Mouse (Mus musculus) forebrain, embryonic 11.5 days (tissue): ENCODE measurements at regions not wholly inside any gene's neighbourhood (a gene's known extent, or its start where the extent isn't known, plus 50 kb on each side); places are given as distances from the start of the nearest gene placed in this dataset.

Experiments used
- ATAC-seq: fragments of 200-750 bp; cut with Nextera tagmentation; replicated peaks from 2 replicates; pipeline ENCODE4 v1.8.0; 2017; ENCODE audit warnings: moderate TSS enrichment; ENCODE audit not compliant: low FRiP score
- DNase-seq: peaks from one replicate; pipeline ENCODE4 v3.0.0-alpha.2; 2017; ENCODE audit warnings: low spot score
- H3K27ac ChIP-seq: fragments of 300-500 bp; sonication (generic); 2 replicates; pipeline ENCODE4 v1.5.1; 2014; ENCODE audit warnings: low read depth, low read length
- H3K27me3 ChIP-seq: fragments of 300-500 bp; sonication (generic); 2 replicates; pipeline ENCODE4 v1.6.1; 2014; ENCODE audit warnings: mild to moderate bottlenecking, low read length, mixed read lengths; ENCODE audit not compliant: control insufficient read depth, insufficient read depth
- H3K36me3 ChIP-seq: fragments of 300-500 bp; sonication (generic); 2 replicates; pipeline ENCODE4 v1.6.1; 2014; ENCODE audit warnings: mild to moderate bottlenecking, low read length, moderate library complexity, mixed read lengths; ENCODE audit not compliant: control insufficient read depth, insufficient read depth
- H3K4me1 ChIP-seq: fragments of 300-500 bp; sonication (generic); replicated peaks from 2 replicates; pipeline ENCODE4 v1.6.1; 2014; ENCODE audit warnings: low read length, mixed read lengths; ENCODE audit not compliant: control insufficient read depth, insufficient read depth
- H3K4me2 ChIP-seq: fragments of 300-500 bp; sonication (generic); 2 replicates; pipeline ENCODE4 v1.6.1; 2014; ENCODE audit warnings: low read depth, mild to moderate bottlenecking, low read length, moderate library complexity, mixed read lengths; ENCODE audit not compliant: severe bottlenecking
- H3K4me3 ChIP-seq: fragments of 300-500 bp; sonication (generic); 2 replicates; pipeline ENCODE4 v1.5.1; 2014; ENCODE audit warnings: low read depth, low read length
- H3K9ac ChIP-seq: fragments of 300-500 bp; sonication (generic); 2 replicates; pipeline ENCODE4 v1.6.1; 2014; ENCODE audit warnings: low read length
- H3K9me3 ChIP-seq: fragments of 300-500 bp; sonication (generic); 2 replicates; pipeline ENCODE4 v1.6.1; 2016; ENCODE audit warnings: low read length, mixed read lengths; ENCODE audit not compliant: control insufficient read depth
- WGBS: fragments of 180-500 bp; shearing (Covaris S2); extraction: QIAGEN DNeasy Blood & Tissue Kit; methylation state at CpG from one replicate; pipeline ENCODE4 v1.1.7; 2014; 5-methylcytosine and 5-hydroxymethylcytosine counted together

DNA sequence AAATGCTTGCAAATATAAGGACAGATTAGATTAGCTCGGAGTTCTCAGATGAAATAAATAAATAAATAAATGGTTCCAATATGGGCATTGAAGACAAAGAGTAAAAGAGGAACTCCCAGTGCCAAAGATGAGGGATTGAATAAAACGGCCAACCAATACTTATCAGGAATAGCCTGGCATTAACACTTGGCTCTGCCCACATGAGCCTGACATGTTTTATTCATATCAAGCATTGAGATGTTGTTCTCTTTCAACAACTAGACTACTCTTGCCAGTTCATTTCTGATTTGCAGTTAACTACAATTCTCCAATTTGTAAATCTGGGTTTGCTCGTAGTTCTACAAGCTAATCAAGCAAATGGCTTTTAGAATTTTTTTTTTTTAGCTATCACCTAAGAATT, 546.4 kb downstream of the Efnb2 start:
- 88% methylated on average over 3 of the region's 3 CpGs for WGBS
- no peak overlapping the region for H3K4me2 ChIP-seq
- no peak overlapping the region for H3K9ac ChIP-seq
- no peak for DNase-seq
- H3K4me1 ChIP-seq = no peaks in the 10 kb centered on the region
- no peaks in the 10 kb centered on the region for H3K36me3 ChIP-seq
- H3K27me3 ChIP-seq = no peaks in the 10 kb centered on the region
- H3K27ac ChIP-seq = no peak overlapping the region
- H3K4me3 ChIP-seq = no peak overlapping the region
- ATAC-seq = no peak
- H3K9me3 ChIP-seq = no peaks in the 10 kb centered on the region

DNA sequence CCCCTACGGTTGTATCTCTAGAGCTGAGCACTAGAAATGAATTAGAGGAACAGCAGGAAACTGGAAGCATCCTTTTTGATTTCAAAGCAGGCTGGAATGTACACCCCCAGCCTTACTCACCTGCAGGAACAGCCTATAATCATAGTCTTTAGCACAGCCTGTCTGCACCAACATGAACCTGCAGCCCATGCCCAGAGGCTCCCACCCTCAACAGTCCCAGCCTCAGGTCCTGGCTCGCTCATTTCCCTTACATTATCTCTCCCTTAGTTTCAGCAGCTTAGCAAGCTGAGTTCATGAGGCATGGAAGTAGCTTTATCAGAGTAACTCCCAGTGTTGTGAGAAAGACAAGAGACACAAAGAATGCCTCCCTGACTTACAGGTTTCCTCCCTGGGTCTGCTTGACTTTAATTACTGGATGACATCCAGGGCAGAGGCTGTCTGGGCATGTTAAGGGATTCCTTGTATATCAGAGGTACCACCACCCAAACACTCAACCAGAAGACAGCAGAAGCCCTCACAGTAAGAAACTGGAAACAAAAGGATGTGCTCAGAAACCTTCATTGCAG, 551.2 kb downstream of the Efnb2 start:
- H3K27ac ChIP-seq = no peak overlapping the region
- 80% methylated on average over 2 of the region's 2 CpGs for WGBS

DNA sequence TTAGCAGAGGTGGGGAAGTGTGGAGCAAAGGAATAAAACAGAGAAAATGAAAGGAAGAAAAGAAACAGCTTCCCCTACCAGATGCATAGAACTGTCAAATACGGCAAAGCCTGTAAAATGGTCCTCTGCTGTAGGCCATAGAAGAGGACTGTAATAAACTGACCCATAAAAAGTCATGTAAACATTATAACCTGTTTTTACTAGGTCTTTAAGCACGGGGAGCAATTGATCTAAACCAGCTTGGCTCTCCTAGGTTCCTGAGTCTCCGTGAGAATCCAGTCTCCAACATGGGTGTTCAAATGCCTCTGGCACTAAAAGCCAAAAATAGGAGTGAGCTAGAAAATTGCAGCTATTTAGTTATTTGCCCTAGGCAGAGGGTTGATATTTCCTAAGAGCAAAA, 557.5 kb downstream of the Efnb2 start:
- Histone ChIP-seq H3K4me1 (no peaks in the 10 kb centered on the region), H3K4me2 (no peak overlapping the region), H3K9ac (no peak overlapping the region), H3K4me3 (no peak overlapping the region), H3K36me3 (no peaks in the 10 kb centered on the region), H3K27ac (no peak overlapping the region), H3K27me3 (no peaks in the 10 kb centered on the region), H3K9me3 (no peaks in the 10 kb centered on the region)
- WGBS = 81% methylated on average over 3 of the region's 3 CpGs
- DNase-seq (no peak), ATAC-seq (no peak)

More for the DNA sequence above, 551.2 kb downstream of the Efnb2 start:
- Histone ChIP-seq H3K4me2 (no peak overlapping the region), H3K36me3 (no peaks in the 10 kb centered on the region), H3K4me1 (no peaks in the 10 kb centered on the region), H3K9me3 (no peaks in the 10 kb centered on the region), H3K27me3 (no peaks in the 10 kb centered on the region), H3K4me3 (no peak overlapping the region), H3K9ac (no peak overlapping the region)
- DNase-seq = no peak
- ATAC-seq = no peak

DNA sequence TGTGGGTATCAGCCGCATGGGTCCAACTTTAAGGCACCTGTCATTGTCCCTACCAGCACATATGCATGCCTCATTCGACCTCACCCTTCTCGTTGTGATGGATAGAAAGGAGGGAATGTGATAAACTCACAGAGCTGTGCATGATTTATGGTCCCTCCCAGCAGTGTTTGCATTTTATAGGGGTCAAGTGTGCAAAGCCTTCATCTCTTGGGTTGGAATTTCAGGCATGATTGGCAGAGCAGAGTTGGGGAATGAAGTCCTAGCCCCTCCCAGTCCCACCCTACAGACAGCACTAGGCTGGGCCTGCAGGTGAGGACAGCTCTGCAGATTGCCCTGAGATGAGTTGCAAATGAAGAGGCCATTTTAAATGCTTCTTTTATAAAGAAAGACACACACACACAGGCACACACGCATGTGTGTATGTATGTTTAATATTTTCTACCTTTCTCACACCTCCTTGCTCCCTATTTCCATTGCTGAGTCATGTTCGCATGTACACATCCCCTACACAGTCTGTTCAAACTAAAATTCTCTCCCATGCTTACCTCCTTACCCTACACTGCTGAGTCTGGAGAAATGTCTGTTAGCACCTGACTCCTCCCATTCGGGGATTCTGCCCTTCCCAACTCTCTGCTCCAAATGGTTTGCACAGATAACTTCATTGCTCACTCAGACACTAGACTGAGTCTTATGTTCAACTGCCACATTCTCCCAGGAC, 558.9 kb downstream of the Efnb2 start:
- no peak overlapping the region for H3K4me3 ChIP-seq
- H3K27me3 ChIP-seq = no peaks in the 10 kb centered on the region
- WGBS = 85% methylated on average over 6 of the region's 6 CpGs
- H3K9ac ChIP-seq = no peak overlapping the region
- H3K27ac ChIP-seq = no peak overlapping the region
- H3K4me1 ChIP-seq = no peaks in the 10 kb centered on the region
- DNase-seq (no peak), ATAC-seq (no peak)
- no peak overlapping the region for H3K4me2 ChIP-seq
- H3K36me3 ChIP-seq = no peaks in the 10 kb centered on the region
- no peaks in the 10 kb centered on the region for H3K9me3 ChIP-seq

DNA sequence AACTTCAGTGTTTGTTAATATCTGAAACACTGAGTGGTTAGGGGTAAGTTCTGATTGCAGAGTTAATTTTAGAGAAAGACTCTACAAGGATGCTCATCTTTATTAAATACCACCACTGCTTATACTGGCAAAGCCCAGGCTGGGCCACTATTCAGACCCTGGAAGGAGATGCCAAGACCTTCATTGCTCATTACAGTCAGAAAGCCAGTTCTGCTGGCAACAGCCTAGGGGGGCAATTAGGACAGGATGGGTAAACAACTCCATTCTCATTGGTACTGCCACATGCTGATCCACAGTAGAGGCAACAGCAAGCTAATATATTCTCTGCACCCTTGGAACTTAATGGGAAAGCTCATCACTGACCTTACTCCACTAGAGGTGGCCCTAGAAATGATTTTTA, 568.5 kb downstream of the Efnb2 start:
- Histone ChIP-seq H3K4me3 (no peak overlapping the region), H3K27ac (no peak overlapping the region), H3K36me3 (no peaks in the 10 kb centered on the region), H3K27me3 (no peaks in the 10 kb centered on the region), H3K9me3 (no peaks in the 10 kb centered on the region), H3K4me2 (no peak overlapping the region), H3K4me1 (no peaks in the 10 kb centered on the region), H3K9ac (no peak overlapping the region)
- ATAC-seq (no peak), DNase-seq (no peak)

DNA sequence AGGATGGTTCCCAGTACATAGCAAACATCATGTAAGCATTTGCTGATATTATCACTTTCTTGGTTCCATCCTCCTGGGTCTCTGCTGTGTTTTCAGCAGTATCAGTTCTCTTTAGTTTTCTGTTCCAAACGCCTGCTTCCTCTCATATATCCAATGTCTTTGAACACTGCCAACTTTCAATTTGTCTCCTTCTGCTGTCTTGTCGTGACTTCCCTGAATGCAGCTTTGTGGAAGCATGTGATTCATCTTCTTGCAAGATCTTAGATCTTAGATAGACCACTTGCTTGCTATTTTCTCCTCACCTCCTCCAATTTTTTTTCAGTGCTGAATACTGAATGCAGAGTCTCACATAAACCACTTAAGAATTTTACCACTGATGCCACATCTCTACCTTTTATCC, 576.4 kb downstream of the Efnb2 start:
- ATAC-seq (no peak), DNase-seq (no peak)
- no peaks in the 10 kb centered on the region for H3K4me1 ChIP-seq
- H3K9ac ChIP-seq = no peak overlapping the region
- no peaks in the 10 kb centered on the region for H3K36me3 ChIP-seq
- no peak overlapping the region for H3K27ac ChIP-seq
- 81% methylated on average over 2 of the region's 2 CpGs for WGBS
- H3K27me3 ChIP-seq = no peaks in the 10 kb centered on the region
- H3K9me3 ChIP-seq = no peaks in the 10 kb centered on the region
- H3K4me3 ChIP-seq = no peak overlapping the region
- H3K4me2 ChIP-seq = no peak overlapping the region

DNA sequence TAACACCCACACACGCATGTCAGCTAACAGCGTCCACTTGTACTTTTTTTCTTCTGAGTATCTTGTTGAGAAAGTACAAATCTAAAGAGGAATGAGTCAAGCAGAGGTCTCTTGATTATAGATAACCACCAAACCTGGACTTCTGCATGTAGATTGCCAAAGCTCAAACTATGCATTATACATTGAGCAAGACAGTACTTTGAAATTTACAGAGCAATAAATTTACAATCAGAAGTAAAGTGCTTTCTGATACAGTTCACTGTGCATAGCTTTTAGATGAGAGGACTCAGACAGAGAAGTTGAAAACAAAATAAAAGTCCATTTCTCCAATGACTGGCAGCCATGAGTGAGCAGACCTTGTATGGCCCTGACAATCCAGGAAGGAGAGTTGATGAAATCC, 597.0 kb downstream of the Efnb2 start:
- no peak for ATAC-seq
- 93% methylated on average over 2 of the region's 2 CpGs for WGBS

DNA sequence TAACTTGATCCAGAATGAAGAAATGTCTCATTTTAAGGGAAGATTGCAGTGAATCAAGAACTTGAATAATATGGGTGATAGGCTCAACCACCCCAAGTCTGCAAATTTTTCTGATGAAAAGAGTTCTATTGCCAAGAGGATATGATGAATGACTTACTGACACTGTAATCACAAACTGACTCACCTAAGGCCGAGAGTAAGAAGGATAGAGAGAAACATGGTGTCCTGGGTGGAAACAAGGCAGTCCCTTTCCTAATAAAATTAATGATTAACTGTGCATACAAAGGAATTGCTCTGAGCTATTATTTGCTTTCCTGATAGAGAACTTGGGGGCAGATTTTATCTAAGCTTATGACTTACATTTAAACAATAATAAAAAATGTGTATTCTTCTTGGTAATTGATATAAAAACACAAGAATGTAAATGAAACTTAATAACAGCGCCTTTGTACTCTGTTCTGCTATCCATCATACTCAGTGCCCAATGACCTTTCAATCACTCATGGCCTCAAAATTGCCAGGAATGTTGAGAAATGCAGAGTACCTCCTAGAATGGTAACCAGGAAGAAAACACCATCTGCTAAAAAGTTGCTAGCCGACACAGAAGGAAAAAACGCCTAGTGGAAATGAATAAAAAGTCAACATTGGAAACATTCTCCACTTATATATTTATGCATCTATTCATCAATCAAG, 606.7 kb downstream of the Efnb2 start:
- no peak overlapping the region for H3K27ac ChIP-seq
- no peak overlapping the region for H3K4me2 ChIP-seq
- 84% methylated on average over 4 of the region's 4 CpGs for WGBS
- H3K4me1 ChIP-seq = peaks cover 2% of the 10 kb centered on the region; the same call in 1 of the 2 replicates
- DNase-seq (no peak), ATAC-seq (no peak)
- H3K36me3 ChIP-seq = no peaks in the 10 kb centered on the region
- H3K9me3 ChIP-seq = no peaks in the 10 kb centered on the region
- no peak overlapping the region for H3K4me3 ChIP-seq
- H3K9ac ChIP-seq = no peak overlapping the region
- H3K27me3 ChIP-seq = no peaks in the 10 kb centered on the region

More for the DNA sequence above, 597.0 kb downstream of the Efnb2 start:
- Histone ChIP-seq H3K4me2 (no peak overlapping the region), H3K27me3 (no peaks in the 10 kb centered on the region), H3K9me3 (no peaks in the 10 kb centered on the region), H3K4me1 (no peaks in the 10 kb centered on the region), H3K9ac (no peak overlapping the region), H3K4me3 (no peak overlapping the region), H3K36me3 (no peaks in the 10 kb centered on the region), H3K27ac (no peak overlapping the region)
- no peak for DNase-seq
